ENCODE assay signal across 13 mouse cellular contexts in genomic region chr11:21425480-21426101, GRCm38 (mm10). TPM values are rescaled to one million over a fixed set of nuclear protein-coding genes. Genes with fewer than 3 reads are reported as not detected.
DNase-seq lines count a peak whose midpoint lies in the region; ATAC-seq and TF ChIP-seq lines count a peak whose summit lies in the region.
"Had no signal": no experiment of that assay in that cellular context is flagged by ENCODE, and none has a peak within 500 bp of the region (broad histone marks: within the 10 kb centered on the region; RNA-seq: fewer than 3 reads in every experiment).

No protein-coding gene starts in this region.

- no peaks in the 10 kb centered on the region for H3K36me3 ChIP-seq in hindbrain, postnatal 0 days (ENCODE audit: insufficient read depth, low read length)
- H3K36me3 ChIP-seq in hindbrain, embryonic 16.5 days (ENCODE audit: control insufficient read depth, insufficient read depth, low read length): no peaks in the 10 kb centered on the region
- H3K36me3 ChIP-seq in spleen, adult 2 months (ENCODE audit: control insufficient read depth, insufficient read depth, low read length): no peaks in the 10 kb centered on the region
- H3K36me3 ChIP-seq: heart, embryonic 10.5 days; intestine, embryonic 15.5 days; liver, embryonic 15.5 days had no signal

- no peak overlapping the region for H3K9ac ChIP-seq in hindbrain, postnatal 0 days (replicated peaks; ENCODE audit: low read length)
- no peak overlapping the region for H3K9ac ChIP-seq in hindbrain, embryonic 16.5 days (ENCODE audit: low read depth, low read length)
- H3K9ac ChIP-seq: intestine, embryonic 15.5 days; liver, embryonic 15.5 days had no signal

- H3K4me2 ChIP-seq in hindbrain, postnatal 0 days (ENCODE audit: low read depth, low read length): no peak overlapping the region
- no peak overlapping the region for H3K4me2 ChIP-seq in hindbrain, embryonic 16.5 days (ENCODE audit: low read length)
- H3K4me2 ChIP-seq: intestine, embryonic 15.5 days; liver, embryonic 15.5 days had no signal

- no peaks in the 10 kb centered on the region for H3K9me3 ChIP-seq in hindbrain, postnatal 0 days (ENCODE audit: low read length)
- H3K9me3 ChIP-seq in hindbrain, embryonic 16.5 days (ENCODE audit: control insufficient read depth, low read length): no peaks in the 10 kb centered on the region
- H3K9me3 ChIP-seq: heart, embryonic 10.5 days; intestine, embryonic 15.5 days; liver, embryonic 15.5 days had no signal

- intact Hi-C loops in left cerebral cortex, postnatal 10 days (cut with DNase I): no loop called here

- H3K27ac ChIP-seq in hindbrain, postnatal 0 days: no peak overlapping the region
- H3K27ac ChIP-seq in hindbrain, embryonic 16.5 days (ENCODE audit: low read depth, low read length): no peak overlapping the region
- 0 out of 2 replicates have a peak overlapping the region, but pooled peaks have one; percentile 35 for H3K27ac ChIP-seq in spleen, adult 2 months (ENCODE audit: insufficient read depth, low read length)
- H3K27ac ChIP-seq: heart, embryonic 10.5 days; intestine, embryonic 15.5 days; liver, embryonic 15.5 days had no signal

- H3K4me3 ChIP-seq in hindbrain, postnatal 0 days (ENCODE audit: low read length): no peak overlapping the region
- H3K4me3 ChIP-seq in hindbrain, embryonic 16.5 days (ENCODE audit: low read length): no peak overlapping the region
- H3K4me3 ChIP-seq in spleen, adult 2 months (ENCODE audit: extremely low read depth, insufficient read depth, insufficient read length): no peak overlapping the region
- H3K4me3 ChIP-seq: heart, embryonic 10.5 days; intestine, embryonic 15.5 days; liver, embryonic 15.5 days had no signal

- H3K27me3 ChIP-seq in hindbrain, postnatal 0 days (ENCODE audit: insufficient read depth, low read length): no peaks in the 10 kb centered on the region
- no peaks in the 10 kb centered on the region for H3K27me3 ChIP-seq in hindbrain, embryonic 16.5 days (replicated peaks; ENCODE audit: control insufficient read depth, insufficient read depth, low read length)
- H3K27me3 ChIP-seq in spleen, adult 2 months (ENCODE audit: control insufficient read depth, insufficient read depth, low read length): no peaks in the 10 kb centered on the region
- H3K27me3 ChIP-seq: intestine, embryonic 15.5 days; liver, embryonic 15.5 days; Patski had no signal

- no peaks in the 10 kb centered on the region for H3K4me1 ChIP-seq in hindbrain, postnatal 0 days (ENCODE audit: insufficient read depth, low read length)
- no peaks in the 10 kb centered on the region for H3K4me1 ChIP-seq in hindbrain, embryonic 16.5 days (ENCODE audit: control insufficient read depth, insufficient read depth, low read depth, low read length)
- no peaks in the 10 kb centered on the region for H3K4me1 ChIP-seq in spleen, adult 2 months (ENCODE audit: control insufficient read depth, insufficient read depth, insufficient read length)

- TF ChIP-seq POLR2A in spleen, adult 2 months (IDR thresholded peaks at IDR 0.05; ENCODE audit: low read depth, low read length): no peak
- no peak for TF ChIP-seq POLR2A in brain, embryonic 14.5 days (IDR thresholded peaks at IDR 0.05; ENCODE audit: borderline replicate concordance, extremely low read depth, insufficient read depth, insufficient read length, poor library complexity, severe bottlenecking)

- DNase-seq in hindbrain, postnatal 0 days (ENCODE audit: low spot score): peak; percentile 3
- no peak for DNase-seq in spleen, adult 2 months (ENCODE audit: low read depth in 1 of 2, low spot score in 2 of 2)
- DNase-seq in spleen, adult 12 weeks (ENCODE audit: low spot score): no peak
- DNase-seq in brain, embryonic 14.5 days (ENCODE audit: low read depth): peak; percentile 13
- peak; percentile 5 to 15 for DNase-seq in monocyte, adult 2 months (ENCODE audit: low read depth in 1 of 2, low spot score in 2 of 2)
- no peak for DNase-seq in neural tube, embryonic 10.5 days (ENCODE audit: extremely low spot score, low spot score)
- DNase-seq in left cerebral cortex, postnatal 10 days (ENCODE audit: extremely low spot score in 1 of 2, low spot score in 2 of 2): no peak
- DNase-seq: cerebellum, adult 2 months had no signal

- 71% methylated on average over 6 of the region's 6 CpGs for WGBS in hindbrain, postnatal 0 days
- 89% methylated on average over 6 of the region's 6 CpGs for WGBS in hindbrain, embryonic 16.5 days
- WGBS in spleen, adult 2 months: 71% methylated on average over 6 of the region's 6 CpGs

- ATAC-seq in hindbrain, postnatal 0 days: no peak
- no peak for ATAC-seq in hindbrain, embryonic 16.5 days
- ATAC-seq: intestine, embryonic 15.5 days; Patski had no signal

- no peak for TF ChIP-seq CTCF in hindbrain, postnatal 0 days (IDR thresholded peaks at IDR 0.05; ENCODE audit: low read depth)
- TF ChIP-seq CTCF in spleen, adult 2 months (IDR thresholded peaks at IDR 0.05; ENCODE audit: extremely low read depth, insufficient read depth, insufficient read length, insufficient replicate concordance): no peak
- no peak for TF ChIP-seq CTCF in brain, embryonic 14.5 days (IDR thresholded peaks at IDR 0.05; ENCODE audit: borderline replicate concordance, extremely low read depth, insufficient read depth, insufficient read length)

RNA-seq across cellular contexts. Expression of gene Ugp2, which starts 54.6 kb away (rescaled TPM):
- total RNA-seq in hindbrain, postnatal 0 days (2014; rRNA removed): 37.4 and 41.2 TPM in 2 replicates
- polyA plus RNA-seq in hindbrain, postnatal 0 days (2015; fragmentation: Nextera tagmentation; extraction: Ambion mirVana): 66.8 and 70.2 TPM in 2 replicates
- 76.2 and 76.3 TPM in 2 replicates for polyA plus RNA-seq in hindbrain, embryonic 16.5 days (2015; fragmentation: Nextera tagmentation; extraction: Ambion mirVana)
- 1.4 and 1.8 TPM in 2 replicates for polyA plus RNA-seq in spleen, adult 2 months (2012; rRNA removed)
- polyA plus RNA-seq in brain, embryonic 14.5 days (2012; rRNA removed): 23.2 and 29.0 TPM in 2 replicates
- 10 to 100 TPM; 68.8 to 69.9 TPM for total RNA-seq in left cerebral cortex, postnatal 10 days (2021)

Comparison
In these comparisons a context has a peak if more than half of its experiments do, and no peak if none do; other contexts are left out.
1. DNase-seq: peak in hindbrain, postnatal 0 days (single experiment), brain, embryonic 14.5 days (single experiment) and monocyte, adult 2 months (2 of 2); none in spleen, adult 2 months (0 of 2), spleen, adult 12 weeks (single experiment), neural tube, embryonic 10.5 days (single experiment) and left cerebral cortex, postnatal 10 days (0 of 2).